Mouse (Mus musculus): ENCODE results near the gene Ccdc117.
"Not testable (repeated sequence)": the region's sequence is repeated elsewhere in the genome, so short reads cannot be mapped to it uniquely, and the experiment has no call there.

Ccdc117 gene

GRCm38 (mm10) chr11:5505856-5506575 is 36.0 kb downstream of the Ccdc117 start:
- peak; percentile 90 for DNase-seq

GRCm38 (mm10) chr11:5502351-5503051 is 39.5 kb downstream of the Ccdc117 start:
- no peak for DNase-seq

- no peak for DNase-seq
These were observed 40.9 kb downstream of the Ccdc117 start for GRCm38 (mm10) chr11:5500903-5501741.

GRCm38 (mm10) chr11:5499961-5500644 is 41.9 kb downstream of the Ccdc117 start:
- no peak for DNase-seq

GRCm38 (mm10) chr11:5498931-5499661 is 42.9 kb downstream of the Ccdc117 start:
- DNase-seq: peak; percentile 75

- DNase-seq: no peak
These were observed 43.6 kb downstream of the Ccdc117 start for GRCm38 (mm10) chr11:5498422-5498821.

- no peak for DNase-seq
These were observed 45.3 kb downstream of the Ccdc117 start for GRCm38 (mm10) chr11:5496559-5497248.

GRCm38 (mm10) chr11:5495906-5496305 is 46.1 kb downstream of the Ccdc117 start:
- DNase-seq: no peak

- DNase-seq: no peak
These were observed 46.6 kb downstream of the Ccdc117 start for GRCm38 (mm10) chr11:5495286-5495832.

- DNase-seq: no peak
These were observed 48.1 kb downstream of the Ccdc117 start for GRCm38 (mm10) chr11:5493869-5494268.

- no peak for DNase-seq
These were observed 50.1 kb downstream of the Ccdc117 start for GRCm38 (mm10) chr11:5491912-5492311.

- no peak for DNase-seq
These were observed 50.9 kb downstream of the Ccdc117 start for GRCm38 (mm10) chr11:5490989-5491656.

GRCm38 (mm10) chr11:5489433-5489832 is 52.6 kb downstream of the Ccdc117 start:
- DNase-seq: not testable (repeated sequence)

- DNase-seq: peak; percentile 93
These were observed 56.6 kb downstream of the Ccdc117 start for GRCm38 (mm10) chr11:5485193-5486011.

GRCm38 (mm10) chr11:5482581-5482980 is 59.4 kb downstream of the Ccdc117 start:
- DNase-seq: no peak
